Mouse (Mus musculus): ENCODE results near the gene Scn2a.

DNA sequence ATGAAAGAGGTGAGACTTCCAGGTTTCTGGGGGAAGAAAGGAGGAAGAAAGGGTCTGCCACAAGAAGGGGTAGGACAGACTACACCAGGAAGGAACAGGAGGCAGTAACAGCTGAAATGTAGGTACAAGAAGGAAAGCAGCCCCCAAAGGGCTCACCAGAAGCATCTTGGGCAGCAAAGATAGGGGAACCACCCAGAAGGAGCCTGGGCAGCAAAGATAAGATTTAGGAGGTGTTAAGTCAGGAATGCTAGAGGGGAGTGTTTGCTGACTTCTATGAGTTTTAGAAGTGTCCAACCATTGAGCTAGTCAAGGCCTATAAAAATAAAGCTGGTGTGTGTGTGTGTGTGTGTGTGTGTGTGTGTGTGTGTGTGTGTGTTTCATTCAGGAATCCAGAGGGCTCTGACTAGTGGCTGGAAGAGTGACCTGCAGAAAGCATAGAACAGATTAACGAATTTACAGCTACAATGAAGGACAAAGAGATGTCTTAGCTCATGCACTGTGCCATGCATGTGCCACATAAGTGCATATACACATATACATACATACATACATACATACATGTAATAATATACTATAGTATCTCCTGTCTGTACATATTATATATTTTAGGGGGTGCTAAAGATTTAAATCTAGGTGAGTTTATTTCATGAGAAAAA lies 180.6 kb downstream of the Scn2a start:
- TF ChIP-seq CTCF (IDR thresholded peaks at IDR 0.05; ENCODE audit: borderline replicate concordance, extremely low read depth, insufficient read depth, insufficient read length) = no peak
- no peak for TF ChIP-seq POLR2A (IDR thresholded peaks at IDR 0.05; ENCODE audit: borderline replicate concordance, extremely low read depth, insufficient read depth, insufficient read length, poor library complexity, severe bottlenecking)

Measured in brain, embryonic 14.5 days (tissue).